Mouse (Mus musculus): Measurements from ENCODE around the gene Olfr1033. TPM values are rescaled to one million over a fixed set of nuclear protein-coding genes. Genes with fewer than 3 reads are reported as not detected.
"Not testable (repeated sequence)": the region's sequence is repeated elsewhere in the genome, so short reads cannot be mapped to it uniquely, and the experiment has no call there.

Olfr1033 gene
- polyA plus RNA-seq, 1 experiment from 2014 or later: not detected

GRCm38 (mm10) chr2:86070189-86070588, 49.8 kb downstream of the Olfr1033 start:
- 93% methylated on average over 8 of the region's 8 CpGs for WGBS
- H3K4me1 ChIP-seq (ENCODE audit: control insufficient read depth, insufficient read depth, low read length): no peaks in the 10 kb centered on the region
- DNase-seq (ENCODE audit: low spot score) (no peak), ATAC-seq (ENCODE audit: insufficient read depth, low FRiP score, low TSS enrichment) (no peak)
- no peak overlapping the region for H3K27ac ChIP-seq (ENCODE audit: low read depth, low read length)
- H3K9me3 ChIP-seq (ENCODE audit: control insufficient read depth, low read length): no peaks in the 10 kb centered on the region
- H3K4me3 ChIP-seq (ENCODE audit: low read depth, low read length): no peak overlapping the region
- H3K27me3 ChIP-seq (ENCODE audit: control insufficient read depth, insufficient read depth, low read length): no peaks in the 10 kb centered on the region
- no peaks in the 10 kb centered on the region for H3K36me3 ChIP-seq (ENCODE audit: control insufficient read depth, insufficient read depth, low read length)
- no peak overlapping the region for H3K4me2 ChIP-seq (ENCODE audit: low read depth)
- no peak overlapping the region for H3K9ac ChIP-seq (ENCODE audit: low read length)

- not testable (repeated sequence) for H3K4me1 ChIP-seq (ENCODE audit: control insufficient read depth, insufficient read depth, low read length); H3K9me3 ChIP-seq (ENCODE audit: control insufficient read depth, low read length); H3K27ac ChIP-seq (ENCODE audit: low read depth, low read length); H3K4me3 ChIP-seq (ENCODE audit: low read depth, low read length); ATAC-seq (ENCODE audit: insufficient read depth, low FRiP score, low TSS enrichment); H3K36me3 ChIP-seq (ENCODE audit: control insufficient read depth, insufficient read depth, low read length); H3K27me3 ChIP-seq (ENCODE audit: control insufficient read depth, insufficient read depth, low read length); H3K9ac ChIP-seq (ENCODE audit: low read length); H3K4me2 ChIP-seq (ENCODE audit: low read depth); DNase-seq (ENCODE audit: low spot score)
These were observed 53.3 kb downstream of the Olfr1033 start, which contains the start of gene Olfr1036 for GRCm38 (mm10) chr2:86073692-86074091. Gene Olfr1036, plus strand, starts transcription at chr2:86073992.

GRCm38 (mm10) chr2:86080478-86080877, 60.0 kb downstream of the Olfr1033 start:
- WGBS: 88% methylated on average over 1 of the region's 1 CpGs

GRCm38 (mm10) chr2:86087285-86087684, 66.9 kb downstream of the Olfr1033 start, which contains the start of gene Olfr1037:
Gene Olfr1037, minus strand, starts transcription at chr2:86087385.
- Histone ChIP-seq H3K27ac (ENCODE audit: low read depth, low read length) (no peak within 1 kb of the TSS), H3K27me3 (ENCODE audit: control insufficient read depth, insufficient read depth, low read length) (no peaks in the 10 kb centered on the region), H3K36me3 (ENCODE audit: control insufficient read depth, insufficient read depth, low read length) (no peaks in the 10 kb centered on the region), H3K4me2 (ENCODE audit: low read depth) (no peak within 1 kb of the TSS), H3K9ac (ENCODE audit: low read length) (no peak within 1 kb of the TSS), H3K4me1 (ENCODE audit: control insufficient read depth, insufficient read depth, low read length) (no peaks in the 10 kb centered on the region), H3K9me3 (ENCODE audit: control insufficient read depth, low read length) (no peaks in the 10 kb centered on the region), H3K4me3 (ENCODE audit: low read depth, low read length) (no peak within 1 kb of the TSS)
- ATAC-seq (ENCODE audit: insufficient read depth, low FRiP score, low TSS enrichment): no peak
- DNase-seq (ENCODE audit: low spot score): no peak
- 90% methylated on average over 2 of the region's 2 CpGs for WGBS

More at GRCm38 (mm10) chr2:86080478-86080877, 60.0 kb downstream of the Olfr1033 start:
- not testable (repeated sequence) for H3K4me3 ChIP-seq (ENCODE audit: low read depth, low read length); H3K9ac ChIP-seq (ENCODE audit: low read length); H3K9me3 ChIP-seq (ENCODE audit: control insufficient read depth, low read length); DNase-seq (ENCODE audit: low spot score); H3K36me3 ChIP-seq (ENCODE audit: control insufficient read depth, insufficient read depth, low read length); H3K27me3 ChIP-seq (ENCODE audit: control insufficient read depth, insufficient read depth, low read length); H3K4me1 ChIP-seq (ENCODE audit: control insufficient read depth, insufficient read depth, low read length); ATAC-seq (ENCODE audit: insufficient read depth, low FRiP score, low TSS enrichment); H3K27ac ChIP-seq (ENCODE audit: low read depth, low read length); H3K4me2 ChIP-seq (ENCODE audit: low read depth)

Other genes starting within 250 kb of the Olfr1033 start
- gene Olfr1014, start 247.9 kb upstream of the Olfr1033 start, polyA plus RNA-seq (2014; fragmentation: Nextera tagmentation; extraction: Ambion mirVana): not detected in 2 replicates
- not detected in 2 replicates for gene Olfr1015, start 238.6 kb upstream of the Olfr1033 start, polyA plus RNA-seq (2014; fragmentation: Nextera tagmentation; extraction: Ambion mirVana)
- not detected in 2 replicates for gene Olfr1016, start 218.1 kb upstream of the Olfr1033 start, polyA plus RNA-seq (2014; fragmentation: Nextera tagmentation; extraction: Ambion mirVana)
- gene Olfr1018, start 202.2 kb upstream of the Olfr1033 start, polyA plus RNA-seq (2014; fragmentation: Nextera tagmentation; extraction: Ambion mirVana): not detected in 2 replicates
- gene Olfr1019, start 175.2 kb upstream of the Olfr1033 start, polyA plus RNA-seq (2014; fragmentation: Nextera tagmentation; extraction: Ambion mirVana): not detected in 2 replicates
- not detected in 2 replicates for gene Olfr1020, start 173.6 kb upstream of the Olfr1033 start, polyA plus RNA-seq (2014; fragmentation: Nextera tagmentation; extraction: Ambion mirVana)
- not detected in 2 replicates for gene Olfr1022, start 152.0 kb upstream of the Olfr1033 start, polyA plus RNA-seq (2014; fragmentation: Nextera tagmentation; extraction: Ambion mirVana)
- gene Olfr1023, start 135.0 kb upstream of the Olfr1033 start, polyA plus RNA-seq (2014; fragmentation: Nextera tagmentation; extraction: Ambion mirVana): not detected in 2 replicates
- not detected in 2 replicates for gene Olfr1024, start 115.6 kb upstream of the Olfr1033 start, polyA plus RNA-seq (2014; fragmentation: Nextera tagmentation; extraction: Ambion mirVana)
- gene Olfr1025-ps1, start 105.4 kb upstream of the Olfr1033 start, polyA plus RNA-seq (2014; fragmentation: Nextera tagmentation; extraction: Ambion mirVana): not detected in 2 replicates
- gene Olfr1026, start 99.1 kb upstream of the Olfr1033 start, polyA plus RNA-seq (2014; fragmentation: Nextera tagmentation; extraction: Ambion mirVana): not detected in 2 replicates
- gene Olfr1028, start 70.2 kb upstream of the Olfr1033 start, polyA plus RNA-seq (2014; fragmentation: Nextera tagmentation; extraction: Ambion mirVana): not detected in 2 replicates
- not detected in 2 replicates for gene Olfr1029, start 46.7 kb upstream of the Olfr1033 start, polyA plus RNA-seq (2014; fragmentation: Nextera tagmentation; extraction: Ambion mirVana)
- gene Olfr1030, start 41.4 kb upstream of the Olfr1033 start, polyA plus RNA-seq (2014; fragmentation: Nextera tagmentation; extraction: Ambion mirVana): not detected in 2 replicates
- not detected in 2 replicates for gene Olfr1031, start 30.3 kb upstream of the Olfr1033 start, polyA plus RNA-seq (2014; fragmentation: Nextera tagmentation; extraction: Ambion mirVana)
- not detected in 2 replicates for gene Olfr1032, start 15.1 kb upstream of the Olfr1033 start, polyA plus RNA-seq (2014; fragmentation: Nextera tagmentation; extraction: Ambion mirVana)
- not detected in 2 replicates for gene Olfr1034, start 25.2 kb downstream of the Olfr1033 start, polyA plus RNA-seq (2014; fragmentation: Nextera tagmentation; extraction: Ambion mirVana)
- not detected in 2 replicates for gene Olfr1036, start 53.4 kb downstream of the Olfr1033 start, polyA plus RNA-seq (2014; fragmentation: Nextera tagmentation; extraction: Ambion mirVana)
- not detected in 2 replicates for gene Olfr1037, start 66.8 kb downstream of the Olfr1033 start, polyA plus RNA-seq (2014; fragmentation: Nextera tagmentation; extraction: Ambion mirVana)
- not detected in 2 replicates for gene Olfr1039, start 115.3 kb downstream of the Olfr1033 start, polyA plus RNA-seq (2014; fragmentation: Nextera tagmentation; extraction: Ambion mirVana)
- not detected in 2 replicates for gene Olfr1040, start 126.1 kb downstream of the Olfr1033 start, polyA plus RNA-seq (2014; fragmentation: Nextera tagmentation; extraction: Ambion mirVana)
- not detected in 2 replicates for gene Olfr1042, start 141.2 kb downstream of the Olfr1033 start, polyA plus RNA-seq (2014; fragmentation: Nextera tagmentation; extraction: Ambion mirVana)
- not detected in 2 replicates for gene Olfr1043, start 146.9 kb downstream of the Olfr1033 start, polyA plus RNA-seq (2014; fragmentation: Nextera tagmentation; extraction: Ambion mirVana)
- gene Olfr1044, start 157.2 kb downstream of the Olfr1033 start, polyA plus RNA-seq (2014; fragmentation: Nextera tagmentation; extraction: Ambion mirVana): not detected in 2 replicates
- not detected in 2 replicates for gene Olfr52, start 165.1 kb downstream of the Olfr1033 start, polyA plus RNA-seq (2014; fragmentation: Nextera tagmentation; extraction: Ambion mirVana)
- not detected in 2 replicates for gene Olfr1045, start 182.4 kb downstream of the Olfr1033 start, polyA plus RNA-seq (2014; fragmentation: Nextera tagmentation; extraction: Ambion mirVana)
- not detected in 2 replicates for gene Olfr1046, start 198.7 kb downstream of the Olfr1033 start, polyA plus RNA-seq (2014; fragmentation: Nextera tagmentation; extraction: Ambion mirVana)
- not detected in 2 replicates for gene Olfr1047, start 210.8 kb downstream of the Olfr1033 start, polyA plus RNA-seq (2014; fragmentation: Nextera tagmentation; extraction: Ambion mirVana)
- not detected in 2 replicates for gene Olfr1048, start 219.7 kb downstream of the Olfr1033 start, polyA plus RNA-seq (2014; fragmentation: Nextera tagmentation; extraction: Ambion mirVana)
- not detected in 2 replicates for gene Olfr1049, start 237.7 kb downstream of the Olfr1033 start, polyA plus RNA-seq (2014; fragmentation: Nextera tagmentation; extraction: Ambion mirVana)

All from neural tube, embryonic 11.5 days (tissue).